Mouse (Mus musculus): ENCODE results near the gene Cry1. TPM values are rescaled to one million over a fixed set of nuclear protein-coding genes. Genes with fewer than 3 reads are reported as not detected.

The Cry1 gene
- polyA plus RNA-seq, 1 experiment from 2014 or later = 3.9 TPM

- no peaks in the 10 kb centered on the region for H3K36me3 ChIP-seq (ENCODE audit: inconsistent target)
- H3K79me2 ChIP-seq (ENCODE audit: inconsistent target) = no peaks in the 10 kb centered on the region
- peak overlapping the region; percentile 44 for H3K4me3 ChIP-seq (ENCODE audit: inconsistent target)
- H3K27ac ChIP-seq = peak overlapping the region; percentile 44
- 19% methylated on average over 14 of the region's 14 CpGs for WGBS (ENCODE audit: missing documents)
These were observed 1.0 kb upstream of the Cry1 start for GRCm38 (mm10) chr10:85185639-85186498.

DNA sequence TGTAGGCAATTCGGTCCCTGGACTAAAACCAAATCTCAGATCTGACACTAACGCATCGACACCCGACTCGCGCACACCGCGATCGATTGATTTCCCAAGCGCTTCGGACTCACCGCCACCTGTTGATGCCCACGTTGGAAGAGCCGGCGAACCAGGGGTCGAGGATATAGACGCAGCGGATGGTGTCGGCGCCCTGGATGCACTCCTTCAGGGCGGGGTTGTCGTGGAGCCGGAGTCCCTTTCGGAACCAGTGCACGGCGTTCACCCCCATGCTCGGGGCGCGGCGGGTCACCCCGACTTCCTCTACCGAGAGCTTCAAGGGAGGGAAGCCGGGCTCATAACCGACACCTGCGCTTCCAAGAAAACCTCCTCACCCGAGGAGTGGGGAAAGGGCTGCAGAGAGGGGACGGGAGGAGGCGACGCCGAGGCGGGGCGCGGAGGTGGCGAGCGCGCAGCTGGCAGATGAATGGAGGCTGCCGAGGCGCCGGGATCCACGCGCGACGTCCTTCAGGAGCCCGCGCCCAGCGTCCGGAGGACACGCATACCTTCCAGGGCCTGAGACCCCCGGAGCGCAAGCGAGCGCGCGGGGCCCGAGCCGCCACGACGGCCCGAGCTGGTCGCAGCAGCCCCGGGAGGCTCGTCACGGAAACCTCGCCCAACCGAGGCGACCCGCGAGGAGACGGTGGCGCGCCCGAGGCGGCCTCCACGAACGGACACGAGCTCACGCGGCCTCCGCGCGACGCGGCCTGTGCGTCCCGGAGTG lies 482 bp downstream of the Cry1 start:
- under 1% methylated on average over 95 of the region's 95 CpGs for WGBS (ENCODE audit: missing documents)

DNA sequence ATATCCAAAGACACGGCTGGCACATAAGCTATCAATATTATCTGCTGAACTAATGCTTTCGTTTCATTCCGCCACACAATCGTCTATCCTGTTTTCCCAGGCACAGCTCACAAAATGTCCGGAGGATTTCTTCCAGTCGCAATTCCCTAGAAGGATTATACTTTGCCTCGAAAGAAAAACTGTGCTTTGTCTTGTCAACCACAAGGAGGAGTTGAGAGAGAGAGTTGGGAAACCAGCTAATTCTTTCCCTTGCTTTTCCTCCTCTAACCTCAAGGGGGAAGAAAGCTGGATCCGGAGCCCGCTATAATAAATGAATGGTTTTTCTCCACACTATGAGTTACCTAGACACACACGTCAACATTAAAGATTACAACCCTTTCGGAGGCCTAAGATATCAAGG lies 1.2 kb downstream of the Cry1 start:
- no peak overlapping the region for H3K27ac ChIP-seq
- 4% methylated on average over 11 of the region's 11 CpGs for WGBS (ENCODE audit: missing documents)
- peak overlapping the region; percentile 49 for H3K4me3 ChIP-seq (ENCODE audit: inconsistent target)
- H3K36me3 ChIP-seq (ENCODE audit: inconsistent target) = no peaks in the 10 kb centered on the region
- no peaks in the 10 kb centered on the region for H3K79me2 ChIP-seq (ENCODE audit: inconsistent target)

More for the DNA sequence above, 482 bp downstream of the Cry1 start:
- Histone ChIP-seq H3K79me2 (ENCODE audit: inconsistent target) (no peaks in the 10 kb centered on the region), H3K36me3 (ENCODE audit: inconsistent target) (no peaks in the 10 kb centered on the region), H3K27ac (no peak overlapping the region), H3K4me3 (ENCODE audit: inconsistent target) (peak overlapping the region; percentile 49)

DNA sequence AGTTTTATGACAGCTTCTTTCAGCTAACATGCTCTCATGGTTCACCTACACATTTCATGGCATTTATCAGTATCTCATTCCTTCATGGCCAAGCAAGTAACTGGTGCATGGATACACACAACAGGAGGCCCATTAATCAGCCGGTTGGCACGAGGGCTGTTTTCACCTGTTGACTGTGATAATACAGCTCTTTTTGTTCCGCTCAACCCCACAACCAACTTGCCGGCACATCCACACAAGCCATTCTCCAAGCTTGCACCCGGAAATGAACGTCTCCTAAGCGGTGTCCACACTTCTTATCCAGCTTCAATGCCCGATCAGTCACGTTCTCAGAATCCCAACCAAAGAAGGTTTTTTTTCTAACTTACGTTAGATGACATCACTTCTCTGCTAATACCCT lies 2.1 kb downstream of the Cry1 start:
- WGBS (ENCODE audit: missing documents) = 90% methylated on average over 10 of the region's 10 CpGs
- Histone ChIP-seq H3K79me2 (ENCODE audit: inconsistent target) (no peaks in the 10 kb centered on the region), H3K27ac (no peak overlapping the region), H3K36me3 (ENCODE audit: inconsistent target) (no peaks in the 10 kb centered on the region), H3K4me3 (ENCODE audit: inconsistent target) (no peak overlapping the region)

DNA sequence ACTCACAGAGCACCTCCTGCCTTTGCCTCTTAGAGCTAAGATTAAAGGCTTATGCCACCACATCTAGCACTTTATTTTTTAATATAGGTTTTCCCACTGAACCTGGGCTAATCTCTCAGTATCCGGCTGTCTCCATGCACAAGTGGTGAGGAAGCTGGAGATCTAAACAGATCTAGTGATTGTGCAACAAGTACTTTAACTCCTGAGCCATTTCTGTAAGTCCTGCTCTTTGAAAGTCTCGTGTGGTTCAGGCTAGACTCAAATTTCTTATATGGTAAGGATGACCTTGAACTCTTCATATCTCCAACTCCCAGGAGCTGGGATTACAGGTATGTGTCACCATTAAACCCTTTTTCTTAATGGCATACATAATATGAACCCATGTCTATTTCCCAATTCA lies 8.2 kb downstream of the Cry1 start:
- no peaks in the 10 kb centered on the region for H3K79me2 ChIP-seq (ENCODE audit: inconsistent target)
- no peak overlapping the region for H3K27ac ChIP-seq
- WGBS (ENCODE audit: missing documents) = 70% methylated on average over 2 of the region's 2 CpGs
- no peaks in the 10 kb centered on the region for H3K36me3 ChIP-seq (ENCODE audit: inconsistent target)
- H3K4me3 ChIP-seq (ENCODE audit: inconsistent target) = no peak overlapping the region

DNA sequence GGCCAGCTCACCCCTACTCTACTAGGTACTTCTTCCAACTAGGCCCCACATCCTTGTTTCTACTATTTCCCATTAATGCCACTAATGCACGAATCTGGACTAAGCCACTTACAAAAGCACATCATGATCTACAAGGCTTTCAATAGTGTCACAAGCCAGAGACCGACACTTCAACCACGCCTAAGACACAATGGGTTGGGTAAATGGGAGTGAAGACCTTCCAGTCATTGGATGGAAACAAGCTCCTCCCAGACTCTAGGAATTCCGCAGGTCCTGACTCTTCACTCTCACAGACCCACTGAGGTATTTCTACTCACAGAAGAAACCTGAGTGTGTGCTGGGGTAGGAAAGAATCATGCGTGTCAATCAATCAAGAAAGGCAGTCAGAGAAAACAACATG lies 19.6 kb downstream of the Cry1 start:
- Histone ChIP-seq H3K4me3 (ENCODE audit: inconsistent target) (no peak overlapping the region), H3K79me2 (ENCODE audit: inconsistent target) (no peaks in the 10 kb centered on the region), H3K36me3 (ENCODE audit: inconsistent target) (no peaks in the 10 kb centered on the region), H3K27ac (no peak overlapping the region)
- 98% methylated on average over 5 of the region's 5 CpGs for WGBS (ENCODE audit: missing documents)

- no peak overlapping the region for H3K4me3 ChIP-seq (ENCODE audit: inconsistent target)
- H3K36me3 ChIP-seq (ENCODE audit: inconsistent target) = no peaks in the 10 kb centered on the region
- WGBS (ENCODE audit: missing documents) = 91% methylated on average over 13 of the region's 13 CpGs
- H3K79me2 ChIP-seq (ENCODE audit: inconsistent target) = no peaks in the 10 kb centered on the region
- H3K27ac ChIP-seq = no peak overlapping the region
These were observed 20.1 kb downstream of the Cry1 start for GRCm38 (mm10) chr10:85164791-85165190.

DNA sequence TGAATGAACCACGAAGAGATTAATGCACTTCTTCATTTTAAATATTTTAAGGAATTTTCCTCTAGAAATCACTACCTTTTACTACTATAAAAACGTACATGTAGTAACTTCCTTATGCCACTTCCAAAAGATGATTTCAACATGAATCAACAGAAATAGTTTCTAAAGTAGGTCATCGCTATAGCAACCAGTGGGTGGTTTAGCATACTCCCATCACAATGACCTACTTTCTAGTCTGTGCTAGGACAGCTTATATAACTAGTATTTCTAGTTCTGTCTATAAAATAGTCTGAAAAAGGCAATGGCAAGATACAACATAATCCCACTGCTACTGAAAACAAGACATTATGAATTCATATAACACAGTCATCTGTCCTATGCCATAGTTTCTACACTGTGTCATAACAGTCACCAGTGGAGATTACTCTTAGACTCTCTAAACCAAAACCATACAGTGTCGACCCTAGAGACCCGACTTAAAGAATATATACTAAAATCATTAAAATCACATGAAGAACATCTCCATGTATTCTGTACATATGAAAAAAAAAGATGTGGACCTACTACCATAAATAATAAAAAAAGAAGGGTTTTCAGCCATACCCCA lies 23.0 kb downstream of the Cry1 start:
- no peak overlapping the region for H3K4me3 ChIP-seq (ENCODE audit: inconsistent target)
- H3K79me2 ChIP-seq (ENCODE audit: inconsistent target) = no peaks in the 10 kb centered on the region
- no peaks in the 10 kb centered on the region for H3K36me3 ChIP-seq (ENCODE audit: inconsistent target)
- no peak overlapping the region for H3K27ac ChIP-seq
- 70% methylated on average over 5 of the region's 5 CpGs for WGBS (ENCODE audit: missing documents)

DNA sequence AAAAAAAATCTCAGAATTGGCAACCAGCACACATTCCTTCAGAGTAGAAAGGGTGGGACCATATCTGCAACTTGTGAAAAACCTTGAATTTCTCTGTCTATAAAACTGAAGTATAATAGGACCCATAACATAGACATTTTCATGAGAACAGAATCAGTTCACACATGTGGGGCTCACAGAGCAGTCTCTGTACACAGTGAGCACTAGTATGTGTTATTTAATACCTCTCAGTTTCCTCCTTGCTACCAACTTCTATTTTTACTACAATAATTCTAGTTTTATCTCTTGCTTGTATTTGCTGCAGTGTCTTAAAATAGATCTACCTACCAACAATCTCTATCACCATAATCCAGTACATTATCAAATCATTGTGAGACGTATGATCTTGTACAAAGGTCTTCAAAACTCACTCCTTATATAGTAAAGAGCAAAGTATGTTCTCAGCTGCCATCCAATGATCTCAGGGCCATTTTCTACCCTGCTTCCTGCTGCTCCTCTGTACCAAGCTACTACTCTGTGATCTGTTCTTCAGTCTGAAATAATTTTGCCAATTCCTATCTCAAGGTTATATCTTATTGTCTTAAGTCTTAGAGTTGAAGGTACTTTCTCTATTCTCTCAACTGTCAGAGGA lies 24.8 kb downstream of the Cry1 start:
- H3K4me3 ChIP-seq (ENCODE audit: inconsistent target) = no peak overlapping the region
- H3K27ac ChIP-seq = no peak overlapping the region
- no peaks in the 10 kb centered on the region for H3K36me3 ChIP-seq (ENCODE audit: inconsistent target)
- 100% methylated on average over 1 of the region's 1 CpGs for WGBS (ENCODE audit: missing documents)
- no peaks in the 10 kb centered on the region for H3K79me2 ChIP-seq (ENCODE audit: inconsistent target)

- H3K27ac ChIP-seq = no peak overlapping the region
- H3K79me2 ChIP-seq (ENCODE audit: inconsistent target) = no peaks in the 10 kb centered on the region
- WGBS (ENCODE audit: missing documents) = 96% methylated on average over 7 of the region's 7 CpGs
- no peak overlapping the region for H3K4me3 ChIP-seq (ENCODE audit: inconsistent target)
- H3K36me3 ChIP-seq (ENCODE audit: inconsistent target) = no peaks in the 10 kb centered on the region
These were observed 27.4 kb downstream of the Cry1 start for GRCm38 (mm10) chr10:85157451-85157850.

DNA sequence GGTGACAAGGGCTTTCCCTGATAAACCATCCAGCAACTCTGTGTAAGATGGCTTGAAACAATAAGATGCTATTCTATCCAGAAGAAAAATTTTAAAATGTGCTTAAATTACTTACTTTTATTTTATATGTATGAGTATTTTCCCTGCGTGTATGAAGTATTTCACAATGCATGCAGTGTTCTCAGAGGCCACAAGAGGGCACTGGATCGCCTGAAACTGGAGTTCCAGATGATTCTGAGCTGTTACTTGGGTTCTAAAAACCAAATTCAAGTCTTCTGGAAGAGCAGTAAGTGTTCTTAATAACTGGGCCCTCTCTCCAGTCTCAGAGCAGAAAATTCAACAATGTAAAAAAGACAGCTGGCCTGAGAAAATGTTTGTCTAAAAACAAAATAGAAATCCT lies 30.7 kb downstream of the Cry1 start:
- 25% methylated on average over 2 of the region's 2 CpGs for WGBS (ENCODE audit: missing documents)
- Histone ChIP-seq H3K27ac (no peak overlapping the region), H3K4me3 (ENCODE audit: inconsistent target) (no peak overlapping the region), H3K79me2 (ENCODE audit: inconsistent target) (no peaks in the 10 kb centered on the region), H3K36me3 (ENCODE audit: inconsistent target) (no peaks in the 10 kb centered on the region)

DNA sequence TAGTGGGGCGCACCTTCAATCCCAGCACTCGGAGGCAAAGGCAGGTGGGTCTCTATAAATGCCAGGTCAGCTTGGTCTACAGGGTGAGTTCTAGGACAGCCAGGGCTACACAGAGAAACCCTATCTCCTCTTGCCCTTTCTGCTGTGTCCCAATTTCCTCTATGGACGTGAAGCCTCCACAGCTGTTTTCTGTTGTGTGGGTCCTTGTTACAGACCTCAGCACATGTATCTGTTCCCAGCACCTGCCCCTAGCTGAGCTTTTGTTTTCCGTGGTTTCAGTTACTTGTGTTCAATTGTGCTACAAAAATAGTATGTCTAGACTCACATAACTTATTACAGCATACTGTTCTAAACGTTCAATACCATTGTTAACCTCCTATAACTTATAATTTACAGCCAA lies 35.6 kb downstream of the Cry1 start:
- H3K36me3 ChIP-seq (ENCODE audit: inconsistent target) = no peaks in the 10 kb centered on the region
- H3K4me3 ChIP-seq (ENCODE audit: inconsistent target) = no peak overlapping the region
- 87% methylated on average over 5 of the region's 5 CpGs for WGBS (ENCODE audit: missing documents)
- H3K27ac ChIP-seq = no peak overlapping the region
- H3K79me2 ChIP-seq (ENCODE audit: inconsistent target) = no peaks in the 10 kb centered on the region

DNA sequence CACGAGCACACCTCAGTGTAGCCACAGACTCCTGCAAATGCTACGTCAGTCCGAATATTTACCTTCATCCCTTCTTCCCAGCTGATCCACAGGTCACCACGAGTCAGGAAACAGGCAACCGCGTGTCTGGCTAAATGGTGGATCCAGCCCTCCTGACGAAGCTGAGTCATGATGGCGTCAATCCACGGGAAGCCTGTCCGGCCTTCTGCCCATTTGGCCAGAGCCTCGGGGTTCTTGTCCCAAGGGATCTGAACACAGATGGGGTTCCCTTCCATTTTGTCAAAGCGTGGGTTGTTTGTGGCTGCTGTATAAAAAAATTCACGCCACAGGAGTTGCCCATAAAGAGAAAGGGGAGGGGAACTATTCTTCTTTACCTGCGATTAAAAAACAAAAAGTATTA lies 38.6 kb downstream of the Cry1 start:
- H3K27ac ChIP-seq = no peak overlapping the region
- H3K4me3 ChIP-seq (ENCODE audit: inconsistent target) = no peak overlapping the region
- H3K36me3 ChIP-seq (ENCODE audit: inconsistent target) = no peaks in the 10 kb centered on the region
- no peaks in the 10 kb centered on the region for H3K79me2 ChIP-seq (ENCODE audit: inconsistent target)
- WGBS (ENCODE audit: missing documents) = 97% methylated on average over 13 of the region's 14 CpGs

DNA sequence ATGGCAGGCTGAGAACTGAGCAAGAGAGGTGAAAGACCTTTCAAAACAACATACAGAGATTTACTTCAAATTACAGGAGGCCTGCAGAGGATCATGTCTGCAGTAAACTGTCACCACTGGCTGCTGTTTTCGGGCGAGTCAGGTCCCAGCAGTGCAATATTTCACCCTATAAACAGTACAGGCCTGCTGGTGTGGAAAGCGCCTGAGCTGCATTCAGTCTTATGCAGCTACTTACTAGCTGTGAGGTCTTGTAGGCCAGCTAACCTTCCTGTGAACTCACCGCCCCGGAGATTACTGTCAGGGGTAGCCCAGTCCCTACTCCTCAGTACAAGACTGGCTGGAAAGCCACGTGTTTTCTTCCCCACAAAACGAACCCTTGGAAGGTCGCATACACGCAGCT lies 43.4 kb downstream of the Cry1 start:
- no peak overlapping the region for H3K27ac ChIP-seq
- H3K4me3 ChIP-seq (ENCODE audit: inconsistent target) = no peak overlapping the region
- WGBS (ENCODE audit: missing documents) = 94% methylated on average over 9 of the region's 9 CpGs
- H3K36me3 ChIP-seq (ENCODE audit: inconsistent target) = no peaks in the 10 kb centered on the region
- no peaks in the 10 kb centered on the region for H3K79me2 ChIP-seq (ENCODE audit: inconsistent target)

All from macrophage (primary cell).